Mouse (Mus musculus) induced T-regulatory cell, adult 2 months (primary cell): ENCODE measurements around the gene Gm4131.
"Not testable (repeated sequence)": the region's sequence is repeated elsewhere in the genome, so short reads cannot be mapped to it uniquely, and the experiment has no call there.

Source experiments
- DNase-seq: peaks from one replicate; pipeline ENCODE4 v3.0.0-alpha.2; 2012; ENCODE audit warnings: low read depth

Gene Gm4131

DNA sequence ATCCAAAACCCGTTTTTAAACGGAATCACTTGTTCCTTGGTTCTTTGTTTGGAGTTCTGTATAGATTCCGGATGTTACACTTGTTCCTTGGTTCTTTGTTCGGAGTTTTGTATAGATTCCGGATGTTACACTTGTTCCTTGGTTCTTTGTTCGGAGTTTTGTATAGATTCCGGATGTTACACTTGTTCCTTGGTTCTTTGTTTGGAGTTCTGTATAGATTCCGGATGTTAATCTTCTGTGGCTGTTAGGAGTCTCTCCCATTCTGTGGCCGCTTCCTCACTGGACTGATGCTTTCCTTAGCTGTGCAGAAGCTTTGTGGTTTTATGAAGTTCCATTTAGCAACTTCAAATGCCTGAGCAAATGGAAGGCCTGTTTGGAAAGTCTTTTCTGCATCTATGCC lies at the start of gene Gm4131:
Gene Gm4131, minus strand, starts transcription at position 101 of the 400 bp plus-strand sequence.
- not testable (repeated sequence) for DNase-seq

GRCm38 (mm10) chr14:62609904-62610303 lies 43.2 kb upstream of the Gm4131 start:
- DNase-seq, result no peak

DNA sequence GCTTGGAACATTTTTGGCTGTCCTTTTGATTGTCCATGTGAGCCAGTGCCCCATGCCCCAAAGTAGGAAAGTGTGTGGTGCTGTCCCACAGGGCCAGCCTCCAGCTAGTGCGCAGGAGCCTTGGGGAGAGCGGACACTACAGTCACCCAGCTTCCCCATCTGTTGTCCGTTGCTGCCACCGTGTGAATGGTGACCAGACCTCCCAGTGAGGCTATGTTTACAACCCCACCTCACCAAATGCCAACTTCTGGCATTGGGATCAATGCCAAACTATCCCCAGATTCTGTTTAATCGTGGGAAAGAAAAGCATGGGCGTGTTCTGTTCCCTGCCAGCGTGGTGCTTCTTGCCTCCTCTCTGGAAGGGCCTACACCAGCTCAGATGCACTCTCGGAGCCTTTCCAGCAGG lies 41.1 kb upstream of the Gm4131 start:
- DNase-seq, result no peak

GRCm38 (mm10) chr14:62602869-62603268 lies 36.1 kb upstream of the Gm4131 start:
- DNase-seq, result no peak

DNA sequence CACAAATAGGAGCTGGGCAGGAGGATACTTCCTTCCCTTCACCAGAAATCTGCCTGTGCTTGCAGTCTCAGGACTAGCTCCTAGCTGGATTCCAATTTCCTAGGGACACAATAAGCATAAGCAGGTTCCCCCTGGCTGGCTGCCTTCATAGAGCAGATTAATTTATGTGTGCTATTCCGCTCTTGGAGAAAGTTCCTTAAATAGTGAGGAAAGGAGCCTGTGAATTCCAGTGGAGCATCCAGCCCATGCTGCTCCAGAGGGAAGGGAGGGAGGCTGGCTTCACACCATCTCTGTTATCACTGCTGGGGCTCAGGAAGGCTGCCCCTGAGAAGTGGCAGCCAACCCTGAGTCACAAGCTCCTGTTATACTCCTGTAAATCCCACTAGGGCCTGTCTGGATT lies 35.5 kb upstream of the Gm4131 start:
- no peak for DNase-seq

DNA sequence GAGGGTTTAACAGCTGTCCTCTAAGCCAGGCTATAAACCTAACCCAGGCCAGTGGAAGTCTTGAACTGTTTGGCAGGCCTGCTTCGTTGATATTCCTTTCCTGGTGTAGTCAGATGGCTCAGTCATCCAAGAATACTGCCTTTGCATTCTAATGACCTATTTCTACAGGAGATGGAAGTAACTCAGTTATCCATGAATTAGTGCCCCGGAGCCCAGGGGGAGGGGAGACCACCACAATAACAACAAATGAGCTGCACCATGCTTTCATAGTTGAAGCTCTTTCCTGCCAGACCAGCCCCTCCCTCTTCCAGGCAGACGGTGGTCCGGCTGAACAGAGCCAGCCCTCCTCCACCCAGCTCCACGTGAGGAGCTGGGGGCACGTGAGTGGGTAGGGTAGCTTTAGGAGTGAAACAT lies 33.4 kb upstream of the Gm4131 start:
- DNase-seq, result no peak

GRCm38 (mm10) chr14:62585338-62585737 lies 18.6 kb upstream of the Gm4131 start:
- DNase-seq, result no peak

DNA sequence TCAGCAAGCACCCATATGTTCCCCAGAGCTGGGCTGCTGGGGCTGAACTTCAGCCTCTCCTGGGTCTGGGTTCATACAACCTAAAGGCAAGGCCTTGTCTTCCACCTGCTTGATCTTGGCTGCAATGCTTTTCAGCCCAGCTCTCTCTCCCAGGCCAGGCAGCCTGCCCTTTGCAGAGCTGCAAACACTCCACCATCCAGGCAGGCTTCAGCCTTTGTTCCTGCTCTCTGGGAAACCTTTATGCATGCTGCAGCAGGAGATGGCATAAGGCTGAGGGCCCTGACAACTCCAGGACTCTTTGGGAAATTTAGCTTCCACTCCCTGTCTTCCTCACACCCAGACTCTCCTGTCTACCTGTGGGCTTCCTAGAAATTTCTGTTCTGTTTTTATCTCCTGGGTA lies 17.9 kb upstream of the Gm4131 start:
- DNase-seq, result no peak

DNA sequence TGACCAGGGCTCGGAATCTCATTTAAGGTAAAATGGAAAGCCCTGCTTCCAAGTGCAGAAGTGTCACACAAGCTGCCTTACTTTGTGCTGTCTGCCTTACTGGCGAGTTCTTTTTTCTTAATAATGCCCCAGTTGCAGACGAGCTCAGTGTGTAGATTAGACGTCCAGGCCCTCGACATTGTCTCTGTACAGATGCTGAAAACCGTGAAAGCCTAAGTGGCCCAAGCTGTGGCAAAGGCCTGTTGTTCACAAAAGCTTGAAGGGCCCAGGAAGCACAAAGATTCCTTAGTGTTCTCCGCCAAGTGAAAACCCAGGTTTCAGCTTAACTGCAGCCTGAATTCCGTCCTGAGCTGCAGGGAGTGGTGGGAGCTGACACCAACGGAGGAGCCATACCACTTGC lies 15.0 kb upstream of the Gm4131 start:
- DNase-seq, result no peak

DNA sequence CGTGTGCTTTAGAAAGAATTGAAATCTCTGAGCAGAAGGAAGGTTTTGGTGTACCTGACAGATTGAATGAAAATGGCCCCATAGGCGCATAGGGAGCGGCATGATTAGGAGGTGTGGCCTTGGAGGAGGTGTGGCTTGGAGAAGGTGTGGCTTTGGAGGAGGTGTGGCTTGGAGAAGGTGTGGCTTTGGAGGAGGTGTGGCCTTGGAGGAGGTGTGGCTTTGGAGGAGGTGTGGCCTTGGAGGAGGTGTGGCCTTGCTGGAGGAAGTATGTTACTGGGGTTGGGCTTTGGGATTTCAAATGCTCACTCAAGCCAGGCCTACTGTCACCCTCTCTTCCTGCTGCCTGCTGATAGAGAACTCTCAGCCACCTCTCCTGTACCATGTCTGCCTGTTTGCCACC lies 14.2 kb upstream of the Gm4131 start:
- peak; percentile 20 for DNase-seq

GRCm38 (mm10) chr14:62575862-62576261 lies 9.1 kb upstream of the Gm4131 start:
- no peak for DNase-seq

- DNase-seq, result no peak
Measured at GRCm38 (mm10) chr14:62574906-62575305, 8.2 kb upstream of the Gm4131 start.

- no peak for DNase-seq
Measured at GRCm38 (mm10) chr14:62573454-62573853, 6.7 kb upstream of the Gm4131 start.

GRCm38 (mm10) chr14:62570299-62570698 lies 3.6 kb upstream of the Gm4131 start:
- no peak for DNase-seq

DNA sequence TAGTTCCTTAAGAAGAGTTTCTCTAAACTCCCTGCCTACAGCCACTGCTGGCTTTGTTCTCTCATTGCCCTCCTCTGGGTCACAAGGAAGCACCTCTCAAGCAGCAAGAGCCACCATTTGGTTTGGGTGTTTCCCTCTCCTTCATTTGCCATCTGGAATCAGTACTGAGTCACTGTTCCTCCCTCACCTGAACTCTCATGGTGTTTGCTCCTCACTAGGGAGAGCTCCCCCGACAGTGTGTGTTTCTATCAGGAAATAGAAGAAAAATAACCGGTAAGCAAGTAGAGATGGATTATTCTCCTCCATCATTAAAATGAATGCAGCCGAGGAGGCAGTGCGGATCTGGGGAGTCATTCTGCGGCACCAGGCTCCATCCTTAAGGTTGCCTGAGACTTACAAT lies 2.7 kb upstream of the Gm4131 start:
- DNase-seq, result no peak

- DNase-seq, result no peak
Measured at GRCm38 (mm10) chr14:62563679-62564078, 3.0 kb downstream of the Gm4131 start.

GRCm38 (mm10) chr14:62561875-62562748 lies 4.6 kb downstream of the Gm4131 start:
- no peak for DNase-seq

GRCm38 (mm10) chr14:62557111-62557510 lies 9.6 kb downstream of the Gm4131 start:
- DNase-seq, result no peak

GRCm38 (mm10) chr14:62555840-62556810 lies 10.6 kb downstream of the Gm4131 start:
- DNase-seq, result no peak

- peak; percentile 54 for DNase-seq
Measured at GRCm38 (mm10) chr14:62555309-62555829, 11.4 kb downstream of the Gm4131 start, which contains the start of gene Fam124a. Gene Fam124a (plus strand): TSS chr14:62555737.

DNA sequence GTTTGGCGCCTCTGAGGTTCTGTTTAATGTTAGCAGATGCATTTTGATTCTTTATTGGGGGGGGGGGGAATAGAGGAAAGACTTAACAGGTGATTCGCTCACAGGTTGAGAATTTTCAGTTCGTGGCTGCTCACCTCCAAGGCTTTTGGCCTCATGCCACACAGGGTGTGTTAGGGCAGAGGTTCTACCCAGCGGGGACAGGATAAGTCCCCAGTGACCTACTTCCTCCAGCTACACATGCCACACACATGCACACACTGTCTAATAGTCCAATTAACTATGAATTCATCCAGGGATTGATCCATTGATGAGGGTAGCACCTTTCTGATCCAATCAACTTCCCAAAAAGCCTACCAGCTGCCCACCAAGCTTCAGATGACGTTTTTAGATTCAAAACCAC lies 12.9 kb downstream of the Gm4131 start:
- DNase-seq, result no peak

- DNase-seq, result no peak
Measured at GRCm38 (mm10) chr14:62552771-62553170, 13.9 kb downstream of the Gm4131 start.
